Comparison of ENCODE assay signal across 8 mouse cellular contexts in the genomic region with DNA sequence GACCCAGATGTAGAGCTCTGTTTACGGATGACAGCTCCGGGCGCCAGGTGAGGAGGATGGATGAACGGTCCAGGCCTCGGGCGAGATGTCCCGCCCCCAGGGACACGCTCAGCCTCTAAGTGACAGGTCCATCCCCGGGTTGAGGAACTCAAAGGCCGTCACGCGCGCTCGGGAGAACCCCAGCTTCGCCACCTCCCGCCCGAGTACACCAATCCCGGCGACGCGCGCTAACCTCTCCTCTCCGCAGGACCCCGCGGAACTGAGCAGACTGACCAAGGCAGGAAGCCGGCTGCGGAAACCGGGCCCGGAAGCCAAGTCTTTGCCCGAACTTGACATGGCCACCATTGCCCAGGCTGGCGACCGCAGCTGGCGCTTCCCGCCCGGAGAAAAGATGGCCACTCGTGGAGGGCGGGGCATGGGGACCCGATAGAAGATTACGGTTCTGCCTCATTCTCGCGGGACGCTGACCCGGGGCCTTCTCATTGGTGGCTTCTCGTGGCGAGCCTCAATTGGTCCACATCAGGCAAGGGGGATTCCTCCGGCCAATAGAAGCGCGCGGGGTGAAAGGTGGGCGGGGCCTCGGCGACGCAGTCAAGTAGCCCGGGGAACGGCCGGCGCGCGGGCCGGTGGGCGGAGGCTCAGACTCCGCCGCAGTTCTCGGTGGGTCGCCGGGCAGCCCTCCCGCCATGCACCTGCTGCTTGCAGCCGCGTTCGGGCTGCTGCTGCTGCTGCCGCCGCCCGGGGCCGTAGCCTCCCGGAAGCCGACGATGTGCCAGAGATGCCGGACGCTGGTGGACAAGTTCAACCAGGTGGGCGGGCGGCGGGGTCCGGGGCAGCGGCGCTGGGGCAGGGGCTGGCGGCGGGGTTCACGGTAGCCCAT. TPM values are rescaled to one million over a fixed set of nuclear protein-coding genes. Genes with fewer than 3 reads are reported as not detected.
DNase-seq lines count a peak whose midpoint lies in the region; ATAC-seq and TF ChIP-seq lines count a peak whose summit lies in the region.

TSS of gene Alg12 (minus strand) at position 293 of the 880 bp plus-strand sequence.
TSS of gene Creld2 (plus strand) at position 621 of the 880 bp plus-strand sequence.

- peaks cover 54% of the 10 kb centered on the region for H3K36me3 ChIP-seq in heart, embryonic 12.5 days
- H3K36me3 ChIP-seq in kidney, postnatal 0 days (ENCODE audit: insufficient read depth, low read length), result peaks cover 19% of the 10 kb centered on the region
- H3K36me3 ChIP-seq in liver, embryonic 11.5 days (ENCODE audit: control insufficient read depth, insufficient read depth, low read length), result peaks cover 24% of the 10 kb centered on the region
- peaks cover 12% of the 10 kb centered on the region for H3K36me3 ChIP-seq in stomach, embryonic 14.5 days (ENCODE audit: control insufficient read depth, insufficient read depth, low read length)

- peak within 1 kb of the TSS; percentile 97 for H3K4me3 ChIP-seq in heart, embryonic 12.5 days
- H3K4me3 ChIP-seq in kidney, postnatal 0 days (replicated peaks; ENCODE audit: low read depth, low read length), result peak within 1 kb of the TSS; percentile 88
- peak within 1 kb of the TSS; percentile 94 for H3K4me3 ChIP-seq in liver, embryonic 11.5 days (ENCODE audit: low read depth, low read length)
- H3K4me3 ChIP-seq in stomach, embryonic 14.5 days (ENCODE audit: low read depth, low read length), result peak within 1 kb of the TSS; percentile 82

- WGBS in heart, embryonic 12.5 days, result under 1% methylated on average over 88 of the region's 88 CpGs
- WGBS in kidney, postnatal 0 days, result under 1% methylated on average over 88 of the region's 88 CpGs
- WGBS in liver, embryonic 11.5 days, result under 1% methylated on average over 88 of the region's 88 CpGs
- under 1% methylated on average over 88 of the region's 88 CpGs for WGBS in stomach, embryonic 14.5 days

- DNase-seq in CD4-positive helper T cell, adult 2 months (ENCODE audit: low read depth, low spot score), result peak; percentile 99
- peak; percentile 99 for DNase-seq in brain, embryonic 18.5 days (ENCODE audit: low read depth, low spot score)
- peak; percentile 99 for DNase-seq in kidney, postnatal 0 days (ENCODE audit: low spot score)
- peak; percentile 99 for DNase-seq in liver, embryonic 11.5 days (ENCODE audit: low spot score)
- peak; percentile 99 for DNase-seq in naive thymus-derived CD4-positive, alpha-beta T cell, adult 2 months (ENCODE audit: low read depth)

- peak within 1 kb of the TSS; percentile 92 for H3K9ac ChIP-seq in heart, embryonic 12.5 days
- peak within 1 kb of the TSS; percentile 88 for H3K9ac ChIP-seq in kidney, postnatal 0 days (ENCODE audit: low read depth, low read length)
- peak within 1 kb of the TSS; percentile 86 for H3K9ac ChIP-seq in liver, embryonic 11.5 days (ENCODE audit: low read depth, low read length)
- peak within 1 kb of the TSS; percentile 80 for H3K9ac ChIP-seq in stomach, embryonic 14.5 days (replicated peaks; ENCODE audit: low read depth, low read length)

- peak; percentile 96 for ATAC-seq in erythroid progenitor cell, adult 5-6 weeks (replicated peaks; ENCODE audit: low FRiP score, poor library complexity, severe bottlenecking)
- peak; percentile 99 for ATAC-seq in heart, embryonic 12.5 days (ENCODE audit: insufficient number of reproducible peaks, low FRiP score)
- ATAC-seq in kidney, postnatal 0 days (replicated peaks; ENCODE audit: low FRiP score, low read depth), result peak; percentile 98
- ATAC-seq in liver, embryonic 11.5 days (replicated peaks; ENCODE audit: low FRiP score), result peak; percentile 98
- peak; percentile 98 for ATAC-seq in stomach, embryonic 14.5 days (ENCODE audit: insufficient number of reproducible peaks, insufficient read depth, low FRiP score, low read depth)

- TF ChIP-seq CTCF in kidney, postnatal 0 days (IDR thresholded peaks at IDR 0.05; ENCODE audit: low read depth), result no peak

- peak within 1 kb of the TSS; percentile 95 for H3K4me2 ChIP-seq in heart, embryonic 12.5 days
- peak within 1 kb of the TSS; percentile 91 for H3K4me2 ChIP-seq in kidney, postnatal 0 days (ENCODE audit: low read length)
- peak within 1 kb of the TSS; percentile 93 for H3K4me2 ChIP-seq in liver, embryonic 11.5 days
- H3K4me2 ChIP-seq in stomach, embryonic 14.5 days (replicated peaks; ENCODE audit: low read depth, low read length), result peak within 1 kb of the TSS; percentile 77

- peaks cover 21% of the 10 kb centered on the region for H3K4me1 ChIP-seq in heart, embryonic 12.5 days (replicated peaks)
- peaks cover 8% of the 10 kb centered on the region for H3K4me1 ChIP-seq in kidney, postnatal 0 days (replicated peaks; ENCODE audit: insufficient read depth, low read length)
- H3K4me1 ChIP-seq in liver, embryonic 11.5 days (replicated peaks; ENCODE audit: control insufficient read depth, insufficient read depth, low read length), result no peaks in the 10 kb centered on the region
- H3K4me1 ChIP-seq in stomach, embryonic 14.5 days (ENCODE audit: control insufficient read depth, insufficient read depth, low read length), result peaks cover 15% of the 10 kb centered on the region; the same call in 1 of the 2 replicates

- no peaks in the 10 kb centered on the region for H3K27me3 ChIP-seq in heart, embryonic 12.5 days (replicated peaks)
- H3K27me3 ChIP-seq in kidney, postnatal 0 days (ENCODE audit: insufficient read depth, low read length), result no peaks in the 10 kb centered on the region
- H3K27me3 ChIP-seq in liver, embryonic 11.5 days (replicated peaks; ENCODE audit: control insufficient read depth, insufficient read depth, low read length), result no peaks in the 10 kb centered on the region
- no peaks in the 10 kb centered on the region for H3K27me3 ChIP-seq in stomach, embryonic 14.5 days (ENCODE audit: control insufficient read depth, insufficient read depth, low read length)

- H3K9me3 ChIP-seq in heart, embryonic 12.5 days (replicated peaks), result no peaks in the 10 kb centered on the region
- no peaks in the 10 kb centered on the region for H3K9me3 ChIP-seq in kidney, postnatal 0 days (replicated peaks; ENCODE audit: low read length)
- H3K9me3 ChIP-seq in liver, embryonic 11.5 days (ENCODE audit: control insufficient read depth, low read length), result no peaks in the 10 kb centered on the region
- no peaks in the 10 kb centered on the region for H3K9me3 ChIP-seq in stomach, embryonic 14.5 days (ENCODE audit: control insufficient read depth, low read depth, low read length)

- peak within 1 kb of the TSS; percentile 46 for H3K27ac ChIP-seq in heart, embryonic 12.5 days (ENCODE audit: poor library complexity, severe bottlenecking)
- H3K27ac ChIP-seq in kidney, postnatal 0 days, result peak within 1 kb of the TSS; percentile 75
- peak within 1 kb of the TSS; percentile 65; the same call in 1 of the 2 replicates for H3K27ac ChIP-seq in liver, embryonic 11.5 days (ENCODE audit: low read depth, low read length)
- peak within 1 kb of the TSS; percentile 61; the same call in 1 of the 2 replicates for H3K27ac ChIP-seq in stomach, embryonic 14.5 days (ENCODE audit: low read length)

RNA-seq across cellular contexts. Expression of gene Alg12, which starts in this region (rescaled TPM):
- total RNA-seq in erythroid progenitor cell, adult 5-6 weeks (2015; ENCODE audit: low replicate concordance), result 5.0 and 5.4 TPM in 2 replicates
- 1.2 and 2.4 TPM in 2 replicates for total RNA-seq in erythroid progenitor cell, adult 5-6 weeks (2017; ENCODE audit: low replicate concordance)
- polyA plus RNA-seq in heart, embryonic 12.5 days (2016; fragmentation: Nextera tagmentation; extraction: Ambion mirVana), result 9.3 and 9.4 TPM in 2 replicates
- polyA plus RNA-seq in kidney, postnatal 0 days (2015; fragmentation: Nextera tagmentation; extraction: Ambion mirVana), result 9.8 and 11.2 TPM in 2 replicates
- polyA plus RNA-seq in liver, embryonic 11.5 days (2014; fragmentation: Nextera tagmentation; extraction: Ambion mirVana), result 13.9 and 14.2 TPM in 2 replicates
- polyA plus RNA-seq in stomach, embryonic 14.5 days (2014; fragmentation: Nextera tagmentation; extraction: Ambion mirVana), result 10.5 and 12.7 TPM in 2 replicates

RNA-seq across cellular contexts. Expression of gene Creld2, which starts in this region (rescaled TPM):
- 19.8 and 26.4 TPM in 2 replicates for total RNA-seq in erythroid progenitor cell, adult 5-6 weeks (2015; ENCODE audit: low replicate concordance)
- 24.8 and 41.9 TPM in 2 replicates for total RNA-seq in erythroid progenitor cell, adult 5-6 weeks (2017; ENCODE audit: low replicate concordance)
- 61.9 and 66.4 TPM in 2 replicates for polyA plus RNA-seq in heart, embryonic 12.5 days (2016; fragmentation: Nextera tagmentation; extraction: Ambion mirVana)
- 79.0 and 89.8 TPM in 2 replicates for polyA plus RNA-seq in kidney, postnatal 0 days (2015; fragmentation: Nextera tagmentation; extraction: Ambion mirVana)
- polyA plus RNA-seq in liver, embryonic 11.5 days (2014; fragmentation: Nextera tagmentation; extraction: Ambion mirVana), result 107 and 109 TPM in 2 replicates
- 59.6 and 72.9 TPM in 2 replicates for polyA plus RNA-seq in stomach, embryonic 14.5 days (2014; fragmentation: Nextera tagmentation; extraction: Ambion mirVana)

Comparison
In these comparisons a context has a peak if more than half of its experiments do, and no peak if none do; other contexts are left out.
1. Peak in every context shown above with its lines: DNase-seq, ATAC-seq, H3K4me3 ChIP-seq and H3K27ac ChIP-seq.